26 mouse cellular contexts compared by ENCODE assay signal in the genomic region with DNA sequence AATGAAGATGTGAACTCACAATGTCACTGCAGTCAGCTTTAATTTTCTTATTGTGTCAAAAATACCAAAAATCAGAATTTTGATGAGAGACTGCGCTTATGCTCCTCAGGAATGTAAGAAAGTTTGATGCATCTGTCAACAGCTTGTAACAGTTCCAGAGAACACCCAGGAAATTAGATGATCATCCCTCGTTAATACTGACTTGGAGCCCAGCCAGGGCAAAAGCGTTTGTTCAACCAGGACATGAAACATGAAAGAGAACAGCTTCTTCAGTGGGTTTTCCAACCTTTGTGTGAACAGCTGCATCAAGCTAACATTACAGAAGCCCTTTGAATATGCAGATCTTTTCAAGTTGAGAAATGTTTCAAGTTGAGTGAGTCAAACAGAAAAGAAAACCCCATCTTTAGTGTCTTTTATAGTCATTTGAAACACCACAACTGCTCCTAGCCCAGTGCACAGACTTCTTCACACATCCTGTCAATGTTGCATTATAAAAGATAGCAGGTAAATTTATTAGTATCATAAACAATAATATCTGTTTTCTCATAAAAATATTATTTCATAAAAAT.
DNase-seq lines count a peak whose midpoint lies in the region; ATAC-seq and TF ChIP-seq lines count a peak whose summit lies in the region.
"Had no signal": no experiment of that assay in that cellular context is flagged by ENCODE, and none has a peak within 500 bp of the region (broad histone marks: within the 10 kb centered on the region; RNA-seq: fewer than 3 reads in every experiment).

No protein-coding gene starts in this region.

- 0 out of 2 replicates have a peak, but pooled peaks have one; percentile 36 for ATAC-seq in forebrain, embryonic 13.5 days
- ATAC-seq in forebrain, embryonic 15.5 days (replicated peaks): no peak; the same call in 1 of the 2 replicates
- ATAC-seq in limb, embryonic 14.5 days (ENCODE audit: low FRiP score, low read depth): no peak
- ATAC-seq: CD4-positive, CD25-positive, alpha-beta regulatory T cell, adult 4 months; hindbrain, embryonic 16.5 days; intestine, embryonic 16.5 days; liver, embryonic 12.5 days; Patski had no signal

- no peaks in the 10 kb centered on the region for H3K4me1 ChIP-seq in forebrain, embryonic 13.5 days
- H3K4me1 ChIP-seq in forebrain, embryonic 15.5 days: no peaks in the 10 kb centered on the region
- no peaks in the 10 kb centered on the region for H3K4me1 ChIP-seq in limb, embryonic 14.5 days (ENCODE audit: control insufficient read depth, insufficient read depth, low read length)
- no peaks in the 10 kb centered on the region for H3K4me1 ChIP-seq in limb, embryonic 10.5 days
- H3K4me1 ChIP-seq: embryonic facial prominence, embryonic 13.5 days; limb, embryonic 12.5 days; liver, embryonic 12.5 days; lung, embryonic 15.5 days had no signal

- TF ChIP-seq POLR2A in limb, embryonic 14.5 days (IDR thresholded peaks at IDR 0.05; ENCODE audit: borderline replicate concordance, extremely low read depth, insufficient read depth, insufficient read length): no peak

- no peak overlapping the region for H3K9ac ChIP-seq in forebrain, embryonic 13.5 days
- no peak overlapping the region for H3K9ac ChIP-seq in forebrain, embryonic 15.5 days (replicated peaks)
- H3K9ac ChIP-seq in limb, embryonic 14.5 days (ENCODE audit: low read depth, low read length, severe bottlenecking): no peak overlapping the region
- H3K9ac ChIP-seq: embryonic facial prominence, embryonic 13.5 days; limb, embryonic 12.5 days; liver, embryonic 12.5 days; lung, embryonic 15.5 days had no signal

- no peaks in the 10 kb centered on the region for H3K27me3 ChIP-seq in forebrain, embryonic 13.5 days
- no peaks in the 10 kb centered on the region for H3K27me3 ChIP-seq in forebrain, embryonic 15.5 days
- H3K27me3 ChIP-seq in limb, embryonic 14.5 days (ENCODE audit: control insufficient read depth, insufficient read depth, low read length): no peaks in the 10 kb centered on the region
- no peaks in the 10 kb centered on the region for H3K27me3 ChIP-seq in limb, embryonic 10.5 days (ENCODE audit: low read depth, poor library complexity, severe bottlenecking)
- H3K27me3 ChIP-seq: embryonic facial prominence, embryonic 13.5 days; limb, embryonic 12.5 days; liver, embryonic 12.5 days; lung, embryonic 15.5 days; Patski had no signal

- peak; percentile 11 for DNase-seq in limb, embryonic 14.5 days (ENCODE audit: low spot score)
- DNase-seq in limb, embryonic 10.5 days (ENCODE audit: low spot score): no peak
- DNase-seq in retina, postnatal 1 day: peak; percentile 60
- DNase-seq in retina, embryonic 14.5 days (ENCODE audit: low spot score): no peak
- DNase-seq in urinary bladder, postnatal 10 days (ENCODE audit: low spot score): no peak
- DNase-seq: adrenal gland, adult 2 months; cerebellum, adult 11-12 months; cerebellum, postnatal 25 days; gastrocnemius, postnatal 14 days; heart, adult 11 months; kidney, adult 9 months; kidney, postnatal 14 days; thymus, adult 18-20 months; thymus, postnatal 36 days had no signal

- H3K4me3 ChIP-seq in forebrain, embryonic 13.5 days: no peak overlapping the region
- no peak overlapping the region for H3K4me3 ChIP-seq in forebrain, embryonic 15.5 days
- H3K4me3 ChIP-seq in limb, embryonic 14.5 days (replicated peaks; ENCODE audit: low read length): no peak overlapping the region
- no peak overlapping the region for H3K4me3 ChIP-seq in limb, embryonic 10.5 days
- H3K4me3 ChIP-seq: embryonic facial prominence, embryonic 13.5 days; limb, embryonic 12.5 days; liver, embryonic 12.5 days; lung, embryonic 15.5 days had no signal

- WGBS in forebrain, embryonic 13.5 days: 28% methylated on average over 3 of the region's 3 CpGs
- 24% methylated on average over 3 of the region's 3 CpGs for WGBS in forebrain, embryonic 15.5 days
- 44% methylated on average over 3 of the region's 3 CpGs for WGBS in limb, embryonic 14.5 days
- 80% methylated on average over 3 of the region's 3 CpGs for WGBS in limb, embryonic 10.5 days

- H3K9me3 ChIP-seq in forebrain, embryonic 13.5 days (replicated peaks): no peaks in the 10 kb centered on the region
- no peaks in the 10 kb centered on the region for H3K9me3 ChIP-seq in forebrain, embryonic 15.5 days
- H3K9me3 ChIP-seq in limb, embryonic 14.5 days (ENCODE audit: control insufficient read depth, low read length): no peaks in the 10 kb centered on the region
- H3K9me3 ChIP-seq in limb, embryonic 10.5 days (replicated peaks): no peaks in the 10 kb centered on the region
- H3K9me3 ChIP-seq: embryonic facial prominence, embryonic 13.5 days; limb, embryonic 12.5 days; liver, embryonic 12.5 days; lung, embryonic 15.5 days had no signal

- H3K36me3 ChIP-seq in forebrain, embryonic 13.5 days (ENCODE audit: poor library complexity, severe bottlenecking): no peaks in the 10 kb centered on the region
- no peaks in the 10 kb centered on the region for H3K36me3 ChIP-seq in forebrain, embryonic 15.5 days
- no peaks in the 10 kb centered on the region for H3K36me3 ChIP-seq in limb, embryonic 14.5 days (ENCODE audit: control insufficient read depth, insufficient read depth, low read length)
- H3K36me3 ChIP-seq in limb, embryonic 10.5 days: no peaks in the 10 kb centered on the region
- H3K36me3 ChIP-seq: embryonic facial prominence, embryonic 13.5 days; limb, embryonic 12.5 days; liver, embryonic 12.5 days; lung, embryonic 15.5 days had no signal

- no peak overlapping the region for H3K27ac ChIP-seq in forebrain, embryonic 13.5 days
- H3K27ac ChIP-seq in forebrain, embryonic 15.5 days (replicated peaks): no peak overlapping the region
- H3K27ac ChIP-seq in limb, embryonic 14.5 days (replicated peaks; ENCODE audit: low read depth, low read length): no peak overlapping the region
- no peak overlapping the region for H3K27ac ChIP-seq in limb, embryonic 10.5 days
- H3K27ac ChIP-seq: embryonic facial prominence, embryonic 13.5 days; limb, embryonic 12.5 days; liver, embryonic 12.5 days; lung, embryonic 15.5 days had no signal

- H3K4me2 ChIP-seq in forebrain, embryonic 13.5 days: no peak overlapping the region
- no peak overlapping the region for H3K4me2 ChIP-seq in forebrain, embryonic 15.5 days (replicated peaks)
- no peak overlapping the region for H3K4me2 ChIP-seq in limb, embryonic 14.5 days (replicated peaks; ENCODE audit: low read depth, low read length, severe bottlenecking)
- H3K4me2 ChIP-seq: embryonic facial prominence, embryonic 13.5 days; heart, embryonic 11.5 days; limb, embryonic 12.5 days; liver, embryonic 12.5 days; lung, embryonic 15.5 days; midbrain, embryonic 11.5 days had no signal

Comparison
In these comparisons a context has a peak if more than half of its experiments do, and no peak if none do; other contexts are left out.
1. DNase-seq: peak in limb, embryonic 14.5 days (single experiment) and retina, postnatal 1 day (single experiment); none in limb, embryonic 10.5 days (single experiment), retina, embryonic 14.5 days (single experiment) and urinary bladder, postnatal 10 days (single experiment).